Mouse (Mus musculus) MEL (cell line): ENCODE results near the gene Spata19. TPM values are rescaled to one million over a fixed set of nuclear protein-coding genes. Genes with fewer than 3 reads are reported as not detected.

Experiments used
- DNase-seq: peaks from one replicate; pipeline ENCODE4 v3.0.0; 2011; ENCODE audit warnings: low read depth, low spot score
- H3K27ac ChIP-seq: 2 replicates; pipeline ENCODE4 v1.5.1; 2012; ENCODE audit warnings: low read depth, mild to moderate bottlenecking, control low read depth, low read length, moderate library complexity; ENCODE audit not compliant: control insufficient read depth
- H3K27me3 ChIP-seq, 2 experiments: fragments of 150-350 bp in 1 of 2; sonication (generic) in 1 of 2; 2 replicates each; pipeline ENCODE4 v1.6.1; 2012; ENCODE audit warnings: low read length in 2 of 2, mild to moderate bottlenecking in 2 of 2, improper control_type of control experiment in 1 of 2, moderate library complexity in 1 of 2; ENCODE audit not compliant: insufficient read depth in 2 of 2, control insufficient read depth in 1 of 2
- H3K36me3 ChIP-seq, 2 experiments: 2 replicates each; pipeline ENCODE4 v1.6.1; 2012 to 2014; ENCODE audit warnings: low read length in 2 of 2, improper control_type of control experiment in 1 of 2, inconsistent platforms in 1 of 2, mild to moderate bottlenecking in 1 of 2; ENCODE audit not compliant: insufficient read depth in 2 of 2, control insufficient read depth in 1 of 2
- H3K4me1 ChIP-seq, 2 experiments: fragments of 150-350 bp in 1 of 2; sonication (generic) in 1 of 2; 2 replicates each; pipeline ENCODE4 v1.6.1; 2012; ENCODE audit warnings: low read length in 2 of 2, improper control_type of control experiment in 1 of 2, mild to moderate bottlenecking in 1 of 2; ENCODE audit not compliant: insufficient read depth in 2 of 2, control insufficient read depth in 1 of 2
- H3K4me3 ChIP-seq, 2 experiments: fragments of 150-350 bp in 1 of 2; sonication (generic) in 1 of 2; 2 replicates each; pipeline ENCODE4 v1.5.1; 2012; ENCODE audit warnings: low read depth in 2 of 2, low read length in 2 of 2, mild to moderate bottlenecking in 2 of 2, moderate library complexity in 2 of 2, control low read depth in 1 of 2, improper control_type of control experiment in 1 of 2; ENCODE audit not compliant: control insufficient read depth in 1 of 2, insufficient read depth in 1 of 2
- H3K79me2 ChIP-seq: 2 replicates; pipeline ENCODE4 v1.6.1; 2012; ENCODE audit warnings: mild to moderate bottlenecking, low read length, moderate library complexity; ENCODE audit not compliant: control insufficient read depth, poor library complexity, insufficient read depth
- H3K9ac ChIP-seq: 2 replicates; pipeline ENCODE4 v1.6.1; 2012; ENCODE audit warnings: low read depth, mild to moderate bottlenecking, control low read depth, low read length, moderate library complexity; ENCODE audit not compliant: control insufficient read depth, poor library complexity, severe bottlenecking
- H3K9me3 ChIP-seq: fragments of 150-350 bp; sonication (generic); replicated peaks from 2 replicates; pipeline ENCODE4 v1.6.1; 2012; ENCODE audit warnings: mild to moderate bottlenecking, low read length, improper control_type of control experiment, moderate library complexity; ENCODE audit not compliant: insufficient read depth
- CHD1 ChIP-seq: IDR thresholded peaks from 2 replicates; pipeline ENCODE4 v1.6.1; 2012; ENCODE audit warnings: low read depth, mild to moderate bottlenecking, inconsistent platforms, low read length, improper control_type of control experiment
- CTCF ChIP-seq, 3 experiments: IDR thresholded peaks in 2 of 3; conservative IDR thresholded peaks in 1 of 3; 2 replicates each; pipeline ENCODE4 v1.5.1; 2011 to 2012; ENCODE audit warnings: low read length in 3 of 3, low read depth in 2 of 3, mild to moderate bottlenecking in 2 of 3, improper control_type of control experiment in 1 of 3, inconsistent platforms in 1 of 3, mixed read lengths in 1 of 3, moderate library complexity in 1 of 3; ENCODE audit not compliant: control insufficient read depth in 1 of 3, insufficient read depth in 1 of 3, poor library complexity in 1 of 3, severe bottlenecking in 1 of 3
- ELF1 ChIP-seq: IDR thresholded peaks from 2 replicates; pipeline ENCODE4 v1.6.1; 2014; ENCODE audit warnings: low read depth, mild to moderate bottlenecking, inconsistent platforms, low read length, improper control_type of control experiment, moderate library complexity
- GATA1 ChIP-seq: IDR thresholded peaks from 2 replicates; pipeline ENCODE4 v1.6.1; 2011; ENCODE audit warnings: low read depth, low read length, improper control_type of control experiment
- HCFC1 ChIP-seq: IDR thresholded peaks from 2 replicates; pipeline ENCODE4 v1.6.1; 2012; ENCODE audit warnings: low read depth, mild to moderate bottlenecking, inconsistent platforms, low read length, improper control_type of control experiment, moderate library complexity
- MAX ChIP-seq: IDR thresholded peaks from 2 replicates; pipeline ENCODE4 v1.6.1; 2011; ENCODE audit warnings: low read length, improper control_type of control experiment
- MEF2A ChIP-seq: IDR thresholded peaks from 2 replicates; pipeline ENCODE4 v1.6.1; 2014; ENCODE audit warnings: low read depth, mild to moderate bottlenecking, inconsistent platforms, low read length, improper control_type of control experiment; ENCODE audit not compliant: poor library complexity, insufficient replicate concordance, severe bottlenecking; ENCODE audit errors: extremely low read depth
- MYB ChIP-seq: IDR thresholded peaks from 2 replicates; pipeline ENCODE4 v1.6.1; 2011; ENCODE audit warnings: mild to moderate bottlenecking, low read depth, low read length, improper control_type of control experiment
- MYC ChIP-seq: IDR thresholded peaks from 2 replicates; pipeline ENCODE4 v1.6.1; 2011; ENCODE audit warnings: low read depth, mild to moderate bottlenecking, low read length, improper control_type of control experiment, moderate library complexity
- NELFE ChIP-seq: IDR thresholded peaks from 2 replicates; pipeline ENCODE4 v1.6.1; 2011; ENCODE audit warnings: low read depth, low read length, improper control_type of control experiment
- NRF1 ChIP-seq: IDR thresholded peaks from 2 replicates; pipeline ENCODE4 v1.6.1; 2014; ENCODE audit warnings: low read depth, mild to moderate bottlenecking, inconsistent platforms, low read length, improper control_type of control experiment, moderate library complexity; ENCODE audit not compliant: poor library complexity, insufficient read depth, severe bottlenecking
- POLR2AphosphoS2 ChIP-seq: IDR thresholded peaks from 2 replicates; pipeline ENCODE4 v1.6.1; 2011; ENCODE audit warnings: low read length, improper control_type of control experiment
- RAD21 ChIP-seq: IDR thresholded peaks from 2 replicates; pipeline ENCODE4 v1.6.1; 2011; ENCODE audit warnings: mild to moderate bottlenecking, low read depth, low read length, improper control_type of control experiment
- SIN3A ChIP-seq: IDR thresholded peaks from 2 replicates; pipeline ENCODE4 v1.6.1; 2012; ENCODE audit warnings: low read length, improper control_type of control experiment, inconsistent platforms
- SMC3 ChIP-seq: IDR thresholded peaks from 2 replicates; pipeline ENCODE4 v1.6.1; 2011; ENCODE audit warnings: low read depth, low read length, improper control_type of control experiment
- TAL1 ChIP-seq: IDR thresholded peaks from 2 replicates; pipeline ENCODE4 v1.6.1; 2012; ENCODE audit warnings: mild to moderate bottlenecking, inconsistent platforms, low read length, moderate library complexity, mixed read lengths
- TBP ChIP-seq: IDR thresholded peaks from 2 replicates; pipeline ENCODE4 v1.8.0; 2011; ENCODE audit warnings: low read depth, low read length, improper control_type of control experiment
- TCF12 ChIP-seq: IDR thresholded peaks from 2 replicates; pipeline ENCODE4 v1.6.1; 2014; ENCODE audit warnings: low read depth, mild to moderate bottlenecking, inconsistent platforms, low read length, improper control_type of control experiment, moderate library complexity
- ZC3H11A ChIP-seq: IDR thresholded peaks from 2 replicates; pipeline ENCODE4 v1.6.1; 2012; ENCODE audit warnings: low read depth, mild to moderate bottlenecking, inconsistent platforms, low read length, improper control_type of control experiment
- ZMIZ1 ChIP-seq: IDR thresholded peaks from 2 replicates; pipeline ENCODE4 v1.6.1; 2012; ENCODE audit warnings: low read depth, mild to moderate bottlenecking, inconsistent platforms, low read length, improper control_type of control experiment, moderate library complexity
- polyA plus RNA-seq, 2 experiments: library from polyadenylated mRNA; stranded (reverse) in 1 of 2; unstranded in 1 of 2; fragments of >175 nt in 1 of 2; fragments of >200 nt in 1 of 2; gene quantifications; 2 replicates each; pipeline versions ENCODE4 v1.2.1 to v1.2.4; 2012; ENCODE audit warnings: low replicate concordance in 2 of 2, low read depth in 1 of 2; ENCODE audit not compliant: insufficient read length in 2 of 2, insufficient read depth in 1 of 2, missing spikeins in 1 of 2
- total RNA-seq: library from RNA; depleted of rRNA; stranded (reverse); fragments of 300-350 nt; gene quantifications from 2 replicates; pipeline ENCODE4 v1.2.3, GENCODE M21; 2012; rRNA removed

Spata19 gene
- total and polyA plus RNA-seq, 3 experiments, result not detected

GRCm38 (mm10) chr9:27437391-27438061 is 40.9 kb downstream of the Spata19 start:
- Histone ChIP-seq H3K27ac (no peak overlapping the region), H3K79me2 (no peaks in the 10 kb centered on the region), H3K27me3 (no peaks in the 10 kb centered on the region), H3K4me1 (no peaks in the 10 kb centered on the region), H3K9me3 (no peaks in the 10 kb centered on the region), H3K36me3 (no peaks in the 10 kb centered on the region), H3K4me3 (no peak overlapping the region), H3K9ac (no peak overlapping the region)
- no peak for TF ChIP-seq TCF12
- TF ChIP-seq ZC3H11A, result no peak
- TF ChIP-seq NRF1, result no peak
- TF ChIP-seq ELF1, result no peak
- no peak for TF ChIP-seq GATA1
- TF ChIP-seq SIN3A, result no peak
- TF ChIP-seq POLR2AphosphoS2, result no peak
- no peak for TF ChIP-seq SMC3
- no peak for TF ChIP-seq ZMIZ1
- TF ChIP-seq HCFC1, result no peak
- no peak for TF ChIP-seq NELFE
- TF ChIP-seq RAD21, result no peak
- TF ChIP-seq CHD1, result no peak
- TF ChIP-seq MEF2A, result no peak
- TF ChIP-seq MYC, result no peak
- TF ChIP-seq MAX, result no peak
- TF ChIP-seq MYB, result no peak
- no peak for TF ChIP-seq TBP
- no peak for DNase-seq

GRCm38 (mm10) chr9:27449780-27450422 is 53.3 kb downstream of the Spata19 start:
- Histone ChIP-seq H3K27me3 (no peaks in the 10 kb centered on the region), H3K9ac (no peak overlapping the region), H3K36me3 (no peaks in the 10 kb centered on the region), H3K79me2 (no peaks in the 10 kb centered on the region), H3K4me1 (no peaks in the 10 kb centered on the region), H3K4me3 (no peak overlapping the region), H3K9me3 (no peaks in the 10 kb centered on the region), H3K27ac (no peak overlapping the region)
- no peak for TF ChIP-seq RAD21
- TF ChIP-seq GATA1, result no peak
- TF ChIP-seq TAL1, result no peak
- no peak for TF ChIP-seq ELF1
- no peak for TF ChIP-seq HCFC1
- TF ChIP-seq CTCF (IDR thresholded peaks at IDR 0.05 in 2 of 3, conservative IDR thresholded peaks at IDR 0.05 in 1 of 3; ENCODE audit: control insufficient read depth in 1 of 3, insufficient read depth in 1 of 3, low read depth in 2 of 3, low read length in 3 of 3, poor library complexity in 1 of 3, severe bottlenecking in 1 of 3), result no peak
- TF ChIP-seq TCF12, result no peak
- no peak for DNase-seq

Other genes with a start within 250 kb of the Spata19 start
- not detected in 2 replicates for gene Jam3, start 241.4 kb upstream of the Spata19 start, total RNA-seq
- under 1 TPM in 1 of 2 experiments, not detected in 1; 0.43 TPM for gene Jam3, start 241.4 kb upstream of the Spata19 start, polyA plus RNA-seq
- not detected in 2 replicates for gene Igsf9b, start 97.6 kb upstream of the Spata19 start, total RNA-seq
- not detected for gene Igsf9b, start 97.6 kb upstream of the Spata19 start, polyA plus RNA-seq